Mouse (Mus musculus): ENCODE results near the gene E330009J07Rik. TPM values are rescaled to one million over a fixed set of nuclear protein-coding genes. Genes with fewer than 3 reads are reported as not detected.

The E330009J07Rik gene
- polyA plus RNA-seq, 1 experiment, result 1.0 TPM

GRCm38 (mm10) chr6:40443281-40443928 is 7.5 kb upstream of the E330009J07Rik start:
- H3K36me3 ChIP-seq (ENCODE audit: control insufficient read depth, insufficient read depth), result no peaks in the 10 kb centered on the region
- no peak overlapping the region for H3K4me2 ChIP-seq (ENCODE audit: low read depth)
- H3ac ChIP-seq (ENCODE audit: control insufficient read depth, insufficient read length), result no peak overlapping the region
- H3K4me3 ChIP-seq, result no peak overlapping the region
- no peaks in the 10 kb centered on the region for H3K79me2 ChIP-seq (ENCODE audit: control insufficient read depth, insufficient read depth)
- H3K27me3 ChIP-seq (ENCODE audit: control insufficient read depth, insufficient read depth, insufficient read length), result peaks cover 37% of the 10 kb centered on the region
- TF ChIP-seq POLR2A (IDR thresholded peaks at IDR 0.05; ENCODE audit: insufficient read length, low read depth) (no peak), REST (IDR thresholded peaks at IDR 0.05; ENCODE audit: insufficient read depth, insufficient read length) (no peak), USF1 (IDR thresholded peaks at IDR 0.05; ENCODE audit: low read depth) (no peak), SRF (IDR thresholded peaks at IDR 0.05; ENCODE audit: control insufficient read depth, insufficient read length, low read depth) (no peak), MYOG (IDR thresholded peaks at IDR 0.05; ENCODE audit: control insufficient read depth in 1 of 3, insufficient read depth in 1 of 3, insufficient read length in 2 of 3, low read depth in 2 of 3) (no peak), POLR2AphosphoS2 (IDR thresholded peaks at IDR 0.05; ENCODE audit: insufficient read length, low read depth) (no peak), TCF3 (IDR thresholded peaks at IDR 0.05; ENCODE audit: insufficient read length, low read depth) (no peak), TCF12 (IDR thresholded peaks at IDR 0.05; ENCODE audit: insufficient read depth, poor library complexity, severe bottlenecking) (no peak), E2F4 (IDR thresholded peaks at IDR 0.05; ENCODE audit: insufficient read depth) (no peak), MYOD1 (IDR thresholded peaks at IDR 0.05; ENCODE audit: control insufficient read depth in 1 of 3, insufficient read length in 2 of 3, low read depth in 2 of 3) (no peak)

DNA sequence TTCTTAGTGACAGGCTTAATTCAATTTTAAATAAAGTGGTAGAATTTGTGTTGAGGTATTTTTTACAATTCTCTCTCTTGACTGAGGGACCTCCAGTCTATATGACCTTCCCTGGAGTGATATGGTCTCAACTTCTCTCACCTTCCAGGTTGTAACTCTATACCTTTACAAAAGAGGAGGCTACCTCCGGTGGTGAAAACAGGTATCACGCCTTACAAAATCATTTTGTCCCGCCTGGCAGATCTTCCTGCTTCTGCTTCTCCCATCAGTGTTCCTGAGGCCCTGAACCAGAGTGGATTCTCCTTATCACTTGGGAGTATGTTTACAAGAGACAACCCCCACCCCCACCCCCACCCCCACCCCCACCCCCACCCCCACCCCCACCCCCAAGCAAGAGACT is 5.8 kb upstream of the E330009J07Rik start:
- peaks cover 36% of the 10 kb centered on the region for H3K27me3 ChIP-seq (ENCODE audit: control insufficient read depth, insufficient read depth, insufficient read length)
- TF ChIP-seq TCF3 (IDR thresholded peaks at IDR 0.05; ENCODE audit: insufficient read length, low read depth) (no peak), POLR2AphosphoS2 (IDR thresholded peaks at IDR 0.05; ENCODE audit: insufficient read length, low read depth) (no peak), MYOD1 (IDR thresholded peaks at IDR 0.05; ENCODE audit: control insufficient read depth in 1 of 3, insufficient read length in 2 of 3, low read depth in 2 of 3) (no peak), POLR2A (IDR thresholded peaks at IDR 0.05; ENCODE audit: insufficient read length, low read depth) (no peak), CEBPB (IDR thresholded peaks at IDR 0.05; ENCODE audit: insufficient read depth, poor library complexity, severe bottlenecking) (no peak), MYOG (IDR thresholded peaks at IDR 0.05; ENCODE audit: control insufficient read depth in 1 of 3, insufficient read depth in 1 of 3, insufficient read length in 2 of 3, low read depth in 2 of 3) (no peak), MAX (IDR thresholded peaks at IDR 0.05; ENCODE audit: low read depth) (no peak), TCF12 (IDR thresholded peaks at IDR 0.05; ENCODE audit: insufficient read depth, poor library complexity, severe bottlenecking) (no peak), USF1 (IDR thresholded peaks at IDR 0.05; ENCODE audit: low read depth) (no peak), REST (IDR thresholded peaks at IDR 0.05; ENCODE audit: insufficient read depth, insufficient read length) (no peak), SRF (IDR thresholded peaks at IDR 0.05; ENCODE audit: control insufficient read depth, insufficient read length, low read depth) (no peak), E2F4 (IDR thresholded peaks at IDR 0.05; ENCODE audit: insufficient read depth) (no peak)

GRCm38 (mm10) chr6:40441276-40441675 is 5.3 kb upstream of the E330009J07Rik start:
- Histone ChIP-seq H3K27me3 (ENCODE audit: control insufficient read depth, insufficient read depth, insufficient read length) (peaks cover 31% of the 10 kb centered on the region), H3ac (ENCODE audit: control insufficient read depth, insufficient read length) (no peak overlapping the region), H3K36me3 (ENCODE audit: control insufficient read depth, insufficient read depth) (no peaks in the 10 kb centered on the region), H3K4me3 (no peak overlapping the region), H3K79me2 (ENCODE audit: control insufficient read depth, insufficient read depth) (no peaks in the 10 kb centered on the region), H3K4me2 (ENCODE audit: low read depth) (no peak overlapping the region)
- TF ChIP-seq MYOG (IDR thresholded peaks at IDR 0.05; ENCODE audit: control insufficient read depth in 1 of 3, insufficient read depth in 1 of 3, insufficient read length in 2 of 3, low read depth in 2 of 3) (no peak), USF1 (IDR thresholded peaks at IDR 0.05; ENCODE audit: low read depth) (no peak), MAX (IDR thresholded peaks at IDR 0.05; ENCODE audit: low read depth) (no peak), TCF3 (IDR thresholded peaks at IDR 0.05; ENCODE audit: insufficient read length, low read depth) (no peak), POLR2A (IDR thresholded peaks at IDR 0.05; ENCODE audit: insufficient read length, low read depth) (no peak), POLR2AphosphoS2 (IDR thresholded peaks at IDR 0.05; ENCODE audit: insufficient read length, low read depth) (no peak), SRF (IDR thresholded peaks at IDR 0.05; ENCODE audit: control insufficient read depth, insufficient read length, low read depth) (no peak), E2F4 (IDR thresholded peaks at IDR 0.05; ENCODE audit: insufficient read depth) (no peak), CEBPB (IDR thresholded peaks at IDR 0.05; ENCODE audit: insufficient read depth, poor library complexity, severe bottlenecking) (no peak)

More for the DNA sequence above, 5.8 kb upstream of the E330009J07Rik start:
- Histone ChIP-seq H3K79me2 (ENCODE audit: control insufficient read depth, insufficient read depth) (no peaks in the 10 kb centered on the region), H3ac (ENCODE audit: control insufficient read depth, insufficient read length) (no peak overlapping the region), H3K4me2 (ENCODE audit: low read depth) (no peak overlapping the region), H3K4me3 (no peak overlapping the region), H3K36me3 (ENCODE audit: control insufficient read depth, insufficient read depth) (no peaks in the 10 kb centered on the region)

GRCm38 (mm10) chr6:40439731-40440130 is 3.8 kb upstream of the E330009J07Rik start:
- H3ac ChIP-seq (ENCODE audit: control insufficient read depth, insufficient read length), result no peak overlapping the region
- peaks cover 29% of the 10 kb centered on the region for H3K27me3 ChIP-seq (ENCODE audit: control insufficient read depth, insufficient read depth, insufficient read length)
- H3K36me3 ChIP-seq (ENCODE audit: control insufficient read depth, insufficient read depth), result no peaks in the 10 kb centered on the region
- no peaks in the 10 kb centered on the region for H3K79me2 ChIP-seq (ENCODE audit: control insufficient read depth, insufficient read depth)
- H3K4me2 ChIP-seq (ENCODE audit: low read depth), result no peak overlapping the region
- no peak overlapping the region for H3K4me3 ChIP-seq
- TF ChIP-seq POLR2A (IDR thresholded peaks at IDR 0.05; ENCODE audit: insufficient read length, low read depth) (no peak), SRF (IDR thresholded peaks at IDR 0.05; ENCODE audit: control insufficient read depth, insufficient read length, low read depth) (no peak), TCF12 (IDR thresholded peaks at IDR 0.05; ENCODE audit: insufficient read depth, poor library complexity, severe bottlenecking) (no peak), MYOD1 (IDR thresholded peaks at IDR 0.05; ENCODE audit: control insufficient read depth in 1 of 3, insufficient read length in 2 of 3, low read depth in 2 of 3) (no peak), TCF3 (IDR thresholded peaks at IDR 0.05; ENCODE audit: insufficient read length, low read depth) (no peak), MYOG (IDR thresholded peaks at IDR 0.05; ENCODE audit: control insufficient read depth in 1 of 3, insufficient read depth in 1 of 3, insufficient read length in 2 of 3, low read depth in 2 of 3) (no peak), POLR2AphosphoS2 (IDR thresholded peaks at IDR 0.05; ENCODE audit: insufficient read length, low read depth) (no peak), CEBPB (IDR thresholded peaks at IDR 0.05; ENCODE audit: insufficient read depth, poor library complexity, severe bottlenecking) (no peak), MAX (IDR thresholded peaks at IDR 0.05; ENCODE audit: low read depth) (no peak), USF1 (IDR thresholded peaks at IDR 0.05; ENCODE audit: low read depth) (no peak)

Data from myocyte (in vitro differentiated cells).